Mouse (Mus musculus): Measurements from ENCODE around the gene Eps8l2. TPM values are rescaled to one million over a fixed set of nuclear protein-coding genes. Genes with fewer than 3 reads are reported as not detected.

Eps8l2 gene
- polyA plus RNA-seq (2014; fragmentation: Illumina TruSeq; extraction: RNeasy Lipid Tissue Mini Kit (QIAGEN cat#74804); ENCODE audit: low read depth, low replicate concordance), result not detected

GRCm38 (mm10) chr7:141338576-141339131, at the start of gene Eps8l2:
Gene Eps8l2 (plus strand): TSS chr7:141338880.

GRCm38 (mm10) chr7:141291921-141292582, 46.6 kb upstream of the Eps8l2 start, which contains the start of gene Drd4:
Gene Drd4 (plus strand): TSS chr7:141292006.

DNA sequence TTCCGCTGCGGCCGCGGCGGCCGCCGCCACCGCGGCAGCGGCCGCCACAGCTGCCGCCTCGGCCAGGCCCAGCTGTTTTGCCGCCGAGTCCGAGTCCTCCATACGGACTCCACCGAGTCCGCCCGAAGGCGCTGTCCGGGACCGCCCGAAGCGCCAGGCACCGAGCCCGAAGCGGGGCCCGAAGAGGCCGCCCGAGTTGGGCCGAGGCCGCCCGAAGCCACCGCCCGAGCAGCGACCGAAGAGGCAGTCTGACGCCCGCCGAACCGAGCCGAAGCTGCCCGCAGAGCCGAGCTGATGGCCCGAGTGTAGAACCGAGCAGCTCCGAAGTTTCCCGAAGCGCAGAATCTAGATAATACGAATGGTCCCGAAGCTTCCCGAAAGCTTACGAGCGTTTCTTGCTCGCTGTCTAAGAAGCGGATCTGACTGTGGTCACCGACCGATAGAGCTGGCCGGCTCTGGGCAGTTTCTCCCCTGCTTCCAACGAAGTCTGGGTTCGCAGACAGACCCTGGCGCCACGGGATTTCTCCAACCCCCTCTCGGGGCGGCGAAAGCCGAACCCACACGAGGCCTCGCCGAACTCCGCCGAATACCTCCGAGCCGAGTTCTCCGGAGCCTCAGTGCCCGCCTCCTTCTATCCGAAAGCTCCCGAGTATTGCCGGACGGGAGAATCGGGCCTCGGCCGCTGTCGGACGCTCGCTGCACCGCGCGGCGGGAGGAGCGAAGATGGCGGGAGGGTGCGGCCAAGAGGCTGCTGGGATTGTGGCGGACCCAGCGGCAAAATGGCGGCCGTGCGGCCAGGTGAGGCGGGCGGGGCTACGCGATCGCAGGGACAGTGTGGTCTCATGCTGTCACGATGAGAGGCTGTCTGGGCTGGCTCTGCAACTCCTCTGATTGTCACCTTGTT, 11.0 kb upstream of the Eps8l2 start, which contains the start of the genes Deaf1 and Tmem80:
Gene Deaf1 (minus strand): TSS at position 222 of the 904 bp plus-strand sequence.
Gene Tmem80 (plus strand): TSS at position 271 of the 904 bp plus-strand sequence.

DNA sequence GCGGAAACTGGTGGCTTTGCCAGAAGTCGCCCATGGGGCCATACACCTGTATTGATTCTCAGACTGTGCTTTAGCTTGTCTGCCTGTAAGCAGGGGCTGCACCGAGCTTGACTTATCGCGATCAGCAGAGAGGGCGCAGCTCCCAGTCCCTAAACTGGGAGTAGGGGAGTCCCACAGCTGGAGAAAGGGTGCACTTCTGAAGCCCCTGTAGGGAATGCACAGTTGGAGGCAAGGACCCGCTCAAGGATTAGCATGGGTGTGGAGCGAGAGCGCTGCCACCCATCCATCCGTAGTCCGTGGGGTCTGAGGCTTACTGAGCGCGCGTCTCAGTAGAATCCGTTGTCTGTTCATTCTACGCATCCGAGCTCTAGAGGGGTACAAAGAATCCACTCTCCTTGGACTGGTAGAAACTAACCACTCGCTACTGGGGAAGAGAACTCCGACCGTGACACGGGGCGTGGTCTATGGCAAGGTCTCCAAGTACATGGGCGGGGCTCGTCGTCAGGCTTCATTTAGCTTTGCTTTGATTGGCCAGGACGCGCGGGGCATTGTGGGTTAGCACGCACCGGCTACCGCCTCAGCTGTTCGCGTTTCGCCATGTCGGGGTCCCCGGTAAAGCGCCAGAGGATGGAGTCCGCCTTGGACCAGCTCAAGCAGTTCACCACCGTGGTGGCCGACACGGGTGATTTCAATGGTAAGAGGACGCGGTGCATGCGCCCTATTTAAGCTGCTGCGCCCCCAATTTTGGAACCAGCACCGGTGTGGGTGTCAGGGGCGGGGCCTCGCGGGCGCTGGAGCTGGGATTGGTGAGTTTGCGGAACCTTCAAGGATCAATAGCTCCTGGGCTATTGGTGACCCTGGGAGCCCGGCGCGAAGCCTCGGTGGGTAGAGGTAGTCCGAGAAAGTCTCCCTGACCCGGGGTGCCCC, 53.2 kb downstream of the Eps8l2 start, which contains the start of gene Taldo1:
Gene Taldo1 (plus strand): TSS at position 575 of the 927 bp plus-strand sequence.

Other genes starting within 250 kb of the Eps8l2 start
- not detected for gene Sigirr, start 238.3 kb upstream of the Eps8l2 start, polyA plus RNA-seq (2014; fragmentation: Illumina TruSeq; extraction: RNeasy Lipid Tissue Mini Kit (QIAGEN cat#74804); ENCODE audit: low read depth, low replicate concordance)
- gene Ano9, start 221.1 kb upstream of the Eps8l2 start, polyA plus RNA-seq (2014; fragmentation: Illumina TruSeq; extraction: RNeasy Lipid Tissue Mini Kit (QIAGEN cat#74804); ENCODE audit: low read depth, low replicate concordance), result not detected
- 20.6 TPM for gene Ptdss2, start 216.5 kb upstream of the Eps8l2 start, polyA plus RNA-seq (2014; fragmentation: Illumina TruSeq; extraction: RNeasy Lipid Tissue Mini Kit (QIAGEN cat#74804); ENCODE audit: low read depth, low replicate concordance)
- 5.4 TPM for gene Rnh1, start 166.0 kb upstream of the Eps8l2 start, polyA plus RNA-seq (2014; fragmentation: Illumina TruSeq; extraction: RNeasy Lipid Tissue Mini Kit (QIAGEN cat#74804); ENCODE audit: low read depth, low replicate concordance)
- gene Hras, start 144.9 kb upstream of the Eps8l2 start, polyA plus RNA-seq (2014; fragmentation: Illumina TruSeq; extraction: RNeasy Lipid Tissue Mini Kit (QIAGEN cat#74804); ENCODE audit: low read depth, low replicate concordance), result 8.7 TPM
- gene Lrrc56, start 144.7 kb upstream of the Eps8l2 start, polyA plus RNA-seq (2014; fragmentation: Illumina TruSeq; extraction: RNeasy Lipid Tissue Mini Kit (QIAGEN cat#74804); ENCODE audit: low read depth, low replicate concordance), result 0.58 TPM
- gene Lmntd2, start 124.8 kb upstream of the Eps8l2 start, polyA plus RNA-seq (2014; fragmentation: Illumina TruSeq; extraction: RNeasy Lipid Tissue Mini Kit (QIAGEN cat#74804); ENCODE audit: low read depth, low replicate concordance), result not detected
- gene Rassf7, start 123.0 kb upstream of the Eps8l2 start, polyA plus RNA-seq (2014; fragmentation: Illumina TruSeq; extraction: RNeasy Lipid Tissue Mini Kit (QIAGEN cat#74804); ENCODE audit: low read depth, low replicate concordance), result 0.64 TPM
- 17.6 TPM for gene Phrf1, start 110.1 kb upstream of the Eps8l2 start, polyA plus RNA-seq (2014; fragmentation: Illumina TruSeq; extraction: RNeasy Lipid Tissue Mini Kit (QIAGEN cat#74804); ENCODE audit: low read depth, low replicate concordance)
- gene Irf7, start 72.4 kb upstream of the Eps8l2 start, polyA plus RNA-seq (2014; fragmentation: Illumina TruSeq; extraction: RNeasy Lipid Tissue Mini Kit (QIAGEN cat#74804); ENCODE audit: low read depth, low replicate concordance), result 19.8 TPM
- gene Cdhr5, start 62.1 kb upstream of the Eps8l2 start, polyA plus RNA-seq (2014; fragmentation: Illumina TruSeq; extraction: RNeasy Lipid Tissue Mini Kit (QIAGEN cat#74804); ENCODE audit: low read depth, low replicate concordance), result 1.3 TPM
- not detected for gene Sct, start 59.7 kb upstream of the Eps8l2 start, polyA plus RNA-seq (2014; fragmentation: Illumina TruSeq; extraction: RNeasy Lipid Tissue Mini Kit (QIAGEN cat#74804); ENCODE audit: low read depth, low replicate concordance)
- gene Drd4, start 46.9 kb upstream of the Eps8l2 start, polyA plus RNA-seq (2014; fragmentation: Illumina TruSeq; extraction: RNeasy Lipid Tissue Mini Kit (QIAGEN cat#74804); ENCODE audit: low read depth, low replicate concordance), result not detected
- gene Deaf1, start 11.2 kb upstream of the Eps8l2 start, polyA plus RNA-seq (2014; fragmentation: Illumina TruSeq; extraction: RNeasy Lipid Tissue Mini Kit (QIAGEN cat#74804); ENCODE audit: low read depth, low replicate concordance), result 0.93 TPM
- gene Tmem80, start 11.1 kb upstream of the Eps8l2 start, polyA plus RNA-seq (2014; fragmentation: Illumina TruSeq; extraction: RNeasy Lipid Tissue Mini Kit (QIAGEN cat#74804); ENCODE audit: low read depth, low replicate concordance), result 18.5 TPM
- gene Taldo1, start 53.3 kb downstream of the Eps8l2 start, polyA plus RNA-seq (2014; fragmentation: Illumina TruSeq; extraction: RNeasy Lipid Tissue Mini Kit (QIAGEN cat#74804); ENCODE audit: low read depth, low replicate concordance), result 37.2 TPM
- gene Gatd1, start 75.3 kb downstream of the Eps8l2 start, polyA plus RNA-seq (2014; fragmentation: Illumina TruSeq; extraction: RNeasy Lipid Tissue Mini Kit (QIAGEN cat#74804); ENCODE audit: low read depth, low replicate concordance), result 9.3 TPM
- 1.0 TPM for gene Cend1, start 90.6 kb downstream of the Eps8l2 start, polyA plus RNA-seq (2014; fragmentation: Illumina TruSeq; extraction: RNeasy Lipid Tissue Mini Kit (QIAGEN cat#74804); ENCODE audit: low read depth, low replicate concordance)
- gene Slc25a22, start 99.0 kb downstream of the Eps8l2 start, polyA plus RNA-seq (2014; fragmentation: Illumina TruSeq; extraction: RNeasy Lipid Tissue Mini Kit (QIAGEN cat#74804); ENCODE audit: low read depth, low replicate concordance), result 2.9 TPM
- 0.23 TPM for gene Pidd1, start 105.1 kb downstream of the Eps8l2 start, polyA plus RNA-seq (2014; fragmentation: Illumina TruSeq; extraction: RNeasy Lipid Tissue Mini Kit (QIAGEN cat#74804); ENCODE audit: low read depth, low replicate concordance)
- 10.8 TPM for gene Rplp2, start 108.5 kb downstream of the Eps8l2 start, polyA plus RNA-seq (2014; fragmentation: Illumina TruSeq; extraction: RNeasy Lipid Tissue Mini Kit (QIAGEN cat#74804); ENCODE audit: low read depth, low replicate concordance)
- 15.2 TPM for gene Pnpla2, start 116.3 kb downstream of the Eps8l2 start, polyA plus RNA-seq (2014; fragmentation: Illumina TruSeq; extraction: RNeasy Lipid Tissue Mini Kit (QIAGEN cat#74804); ENCODE audit: low read depth, low replicate concordance)
- not detected for gene Cracr2b, start 122.2 kb downstream of the Eps8l2 start, polyA plus RNA-seq (2014; fragmentation: Illumina TruSeq; extraction: RNeasy Lipid Tissue Mini Kit (QIAGEN cat#74804); ENCODE audit: low read depth, low replicate concordance)
- gene Cd151, start 128.5 kb downstream of the Eps8l2 start, polyA plus RNA-seq (2014; fragmentation: Illumina TruSeq; extraction: RNeasy Lipid Tissue Mini Kit (QIAGEN cat#74804); ENCODE audit: low read depth, low replicate concordance), result 96.8 TPM
- gene Polr2l, start 136.3 kb downstream of the Eps8l2 start, polyA plus RNA-seq (2014; fragmentation: Illumina TruSeq; extraction: RNeasy Lipid Tissue Mini Kit (QIAGEN cat#74804); ENCODE audit: low read depth, low replicate concordance), result 6.1 TPM
- gene Tspan4, start 136.4 kb downstream of the Eps8l2 start, polyA plus RNA-seq (2014; fragmentation: Illumina TruSeq; extraction: RNeasy Lipid Tissue Mini Kit (QIAGEN cat#74804); ENCODE audit: low read depth, low replicate concordance), result 1.6 TPM
- gene Chid1, start 201.0 kb downstream of the Eps8l2 start, polyA plus RNA-seq (2014; fragmentation: Illumina TruSeq; extraction: RNeasy Lipid Tissue Mini Kit (QIAGEN cat#74804); ENCODE audit: low read depth, low replicate concordance), result 7.0 TPM
- 45.8 TPM for gene Ap2a2, start 223.3 kb downstream of the Eps8l2 start, polyA plus RNA-seq (2014; fragmentation: Illumina TruSeq; extraction: RNeasy Lipid Tissue Mini Kit (QIAGEN cat#74804); ENCODE audit: low read depth, low replicate concordance)